Mouse (Mus musculus): Measurements from ENCODE around the gene Gtf2f2.

The Gtf2f2 gene

DNA sequence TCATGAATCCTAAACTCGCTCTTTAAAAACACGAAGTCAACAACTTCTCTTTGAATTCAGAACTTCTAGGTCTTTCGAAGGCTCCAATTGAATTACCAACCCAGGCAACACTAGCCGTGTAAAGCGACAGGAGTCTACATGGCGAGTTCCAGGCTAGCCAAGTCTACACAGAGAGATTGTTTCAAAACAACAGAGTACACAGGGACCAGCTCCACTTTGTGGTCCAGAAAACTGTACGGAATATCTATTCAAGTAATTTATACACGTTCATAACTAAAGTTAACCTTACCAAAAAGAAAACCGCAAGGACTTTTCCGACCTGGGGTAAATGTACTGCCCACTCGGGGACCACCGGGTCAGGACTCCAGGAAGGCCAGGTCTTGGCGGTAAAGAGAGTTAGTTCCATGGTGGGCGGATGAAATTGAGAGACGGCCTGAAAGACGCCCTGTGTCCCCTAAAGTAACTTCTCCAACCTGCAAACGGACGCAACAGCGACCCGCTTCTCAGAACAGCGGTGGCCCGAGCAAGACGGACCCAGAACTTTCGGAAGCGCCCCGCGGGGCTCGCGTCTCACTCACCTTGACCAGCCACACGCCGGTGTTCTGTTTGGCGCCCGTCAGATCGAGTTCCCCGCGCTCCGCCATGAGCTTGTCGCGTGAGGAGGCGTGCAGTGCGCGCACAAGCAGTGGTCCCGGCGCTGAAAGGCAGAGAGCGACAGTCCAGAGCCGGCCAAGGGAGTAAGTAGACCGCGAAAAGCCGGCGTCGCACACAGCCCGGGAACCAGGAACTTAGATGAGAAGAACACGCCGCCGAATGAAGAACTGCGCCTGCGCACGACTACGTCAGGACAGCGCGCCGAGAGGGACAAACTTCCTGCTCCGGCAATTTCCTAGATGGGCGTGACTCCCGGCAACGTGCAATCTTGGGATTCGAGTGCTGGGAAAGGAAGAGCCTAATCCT is at the start of gene Gtf2f2:
Gene Gtf2f2 (minus strand): TSS at position 764 of the 960 bp plus-strand sequence.
- DNase-seq = peak; percentile 95

DNA sequence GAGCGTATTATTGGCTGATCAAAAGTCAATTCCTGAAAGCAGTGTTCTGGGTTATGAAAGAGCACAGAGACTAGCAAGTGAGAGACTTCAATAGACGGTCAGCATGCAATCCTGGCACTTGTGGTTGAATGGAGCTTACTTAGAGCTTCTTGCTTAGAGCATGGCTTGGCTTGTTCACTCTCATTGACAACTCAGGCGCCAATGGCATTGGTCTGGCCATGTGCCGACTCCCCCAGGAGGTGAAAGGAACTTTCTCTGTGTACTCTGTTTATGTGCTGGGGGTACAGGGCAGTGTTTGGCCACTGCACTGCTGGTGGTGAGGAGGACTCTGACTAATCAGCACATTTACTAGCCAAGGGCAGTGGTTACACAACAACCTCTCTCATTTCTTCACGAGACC is 48.8 kb upstream of the Gtf2f2 start:
- DNase-seq = no peak

DNA sequence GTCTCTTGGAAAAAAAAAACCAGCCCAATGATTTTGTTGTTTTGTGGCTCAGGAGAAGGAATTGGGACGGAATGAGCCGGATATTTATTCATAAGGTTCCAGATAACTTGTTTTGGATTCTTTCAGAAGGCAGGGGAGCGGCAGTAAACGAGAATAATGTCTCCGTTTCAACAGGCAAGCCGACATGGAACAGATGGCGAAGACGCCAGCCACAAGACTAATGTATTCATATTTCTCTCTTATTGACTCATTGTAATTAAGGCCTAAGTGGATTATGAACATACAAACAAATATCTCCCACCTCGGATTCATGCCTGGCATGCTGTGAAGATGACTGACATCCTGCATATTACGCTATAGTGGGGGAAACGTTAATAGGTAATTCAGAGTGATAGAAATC is 43.1 kb upstream of the Gtf2f2 start:
- DNase-seq = no peak

DNA sequence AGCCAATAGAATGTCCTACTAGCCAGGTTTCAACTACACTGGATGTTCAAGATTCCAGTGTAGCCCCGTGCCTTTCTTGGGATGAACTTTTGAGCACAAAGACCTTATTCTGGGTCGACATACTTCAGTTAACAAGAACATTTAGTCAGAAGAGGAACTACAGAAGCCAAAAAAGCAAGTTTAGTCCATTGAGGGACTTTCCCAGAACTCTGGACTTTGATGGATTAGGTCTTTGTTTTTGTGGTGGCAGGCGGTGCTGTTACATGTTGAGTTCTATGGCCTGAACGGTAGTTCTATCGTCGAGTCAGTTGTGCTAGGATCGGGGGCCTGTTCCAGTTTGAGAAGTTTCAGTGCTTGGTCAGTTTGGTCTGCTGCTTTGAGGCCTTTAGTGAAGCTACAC is 41.3 kb upstream of the Gtf2f2 start:
- no peak for DNase-seq

DNA sequence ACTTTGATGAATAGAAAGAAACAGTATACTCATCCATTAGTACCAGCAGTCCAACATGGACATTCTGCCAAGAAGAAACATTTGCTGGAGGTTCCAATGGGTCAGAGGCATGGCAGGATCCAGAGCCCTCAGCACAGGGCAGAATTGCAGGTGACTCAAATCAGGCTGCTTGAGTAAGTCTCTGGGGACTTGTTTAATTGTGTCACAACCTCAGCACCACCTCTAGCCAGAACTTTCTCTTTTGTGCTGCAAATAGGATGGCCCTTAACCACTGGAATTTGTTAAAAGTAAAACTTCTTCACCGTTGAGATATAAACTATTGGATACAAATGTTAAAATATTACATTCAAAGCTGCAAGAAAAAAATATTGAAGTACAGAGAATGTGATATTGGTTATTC is 35.1 kb upstream of the Gtf2f2 start:
- no peak for DNase-seq

DNA sequence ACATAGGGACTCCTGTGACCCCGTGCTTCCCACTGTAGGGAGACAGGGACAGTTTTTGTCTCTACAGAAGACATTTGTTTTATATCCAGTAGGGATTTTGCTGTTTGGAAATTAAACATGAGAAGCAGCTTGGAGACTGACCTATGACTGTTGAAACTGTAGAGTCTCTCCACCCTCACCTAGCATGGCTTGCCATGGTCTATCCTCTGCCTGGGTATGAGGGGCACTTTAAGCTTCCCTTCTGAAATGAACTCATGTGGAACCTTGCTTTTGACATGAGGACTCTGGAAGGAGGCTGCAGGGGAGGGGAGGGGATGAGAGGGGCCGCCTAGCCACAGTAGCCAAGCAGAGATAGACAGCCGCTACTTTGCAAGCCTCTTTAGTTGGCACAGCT is 33.5 kb upstream of the Gtf2f2 start:
- no peak for DNase-seq

DNA sequence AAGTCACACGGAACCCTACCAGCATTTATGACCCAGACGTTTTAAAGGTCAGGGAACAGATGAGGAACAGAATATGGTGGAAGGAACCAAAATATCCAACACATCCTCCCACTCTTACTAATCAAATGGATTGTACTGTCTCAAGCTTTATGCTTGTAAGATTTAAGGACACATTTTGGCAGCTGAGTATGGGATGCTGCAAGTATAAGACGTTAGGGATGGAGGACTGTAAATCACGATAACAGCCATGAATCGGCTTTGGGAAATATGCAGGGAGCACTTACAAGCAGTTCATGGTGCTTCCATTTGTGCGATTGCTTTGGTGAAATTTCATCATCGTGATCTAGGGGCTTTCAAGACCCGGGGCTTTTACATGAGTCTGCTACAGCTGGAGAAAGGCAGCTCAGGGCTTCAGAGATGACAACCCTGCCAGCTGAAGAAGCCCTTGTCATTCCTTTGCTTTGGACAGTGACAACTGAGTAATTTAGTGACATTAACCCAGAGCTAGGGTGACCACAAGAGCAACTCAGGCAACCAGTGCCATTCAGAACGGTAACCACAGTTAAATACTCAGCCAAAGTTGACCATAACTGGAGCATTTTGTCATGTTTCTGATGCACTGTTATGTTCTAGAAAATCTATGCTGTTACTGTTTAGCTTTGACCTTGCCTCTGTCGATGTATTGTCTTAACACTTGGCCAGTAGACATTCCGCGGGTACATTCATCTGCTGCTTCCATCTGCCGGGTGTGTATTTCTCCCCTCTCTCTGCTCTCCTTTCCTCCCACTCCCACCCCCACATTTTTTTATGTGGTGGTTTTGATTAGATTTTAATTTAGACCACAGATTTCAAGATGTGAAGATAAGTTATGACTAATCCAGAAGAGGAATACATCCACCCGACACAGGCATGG is 32.8 kb upstream of the Gtf2f2 start:
- DNase-seq = no peak

DNA sequence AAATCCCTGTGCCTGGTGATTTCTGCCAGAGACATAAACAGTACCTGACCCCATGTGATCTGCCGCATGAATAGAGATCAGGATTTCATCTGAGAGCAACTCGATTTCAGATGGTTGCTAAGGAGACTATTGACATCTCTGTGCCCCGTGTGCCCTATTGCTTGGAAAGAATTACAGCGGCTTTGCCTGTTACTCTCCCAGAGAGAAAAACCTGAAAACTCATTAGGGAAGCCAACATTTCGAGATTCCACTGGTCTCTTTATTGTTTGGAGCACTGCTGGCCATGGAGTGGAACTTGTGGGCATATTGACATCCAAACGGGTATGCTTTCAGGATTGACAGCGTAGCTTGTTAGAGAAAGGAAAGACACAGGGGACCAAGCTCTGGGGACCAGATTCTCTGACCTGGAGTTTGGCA is 22.6 kb upstream of the Gtf2f2 start:
- DNase-seq = peak; percentile 71

DNA sequence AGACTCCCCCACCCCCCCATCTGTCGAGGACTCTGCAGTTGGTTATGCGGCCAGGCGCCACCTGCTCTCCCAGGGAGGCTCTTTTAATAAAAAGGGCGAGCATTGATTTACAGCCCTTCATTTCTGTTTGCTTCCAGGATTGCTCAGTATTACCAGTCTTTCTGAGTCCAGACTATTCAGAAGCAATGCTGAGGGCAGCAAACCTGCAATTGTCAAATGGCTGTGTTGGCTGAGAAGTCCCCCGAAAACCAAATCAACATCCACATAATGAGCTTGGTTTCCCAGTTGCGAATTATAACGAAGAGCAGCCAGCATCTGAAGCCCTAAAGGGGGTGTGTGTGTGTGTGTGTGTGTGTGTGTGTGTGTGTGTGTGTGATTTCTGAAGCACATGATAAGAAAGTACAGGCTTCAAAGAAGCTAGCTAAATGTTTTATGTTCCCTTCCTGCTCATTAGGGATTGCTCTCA is 22.0 kb upstream of the Gtf2f2 start:
- peak; percentile 58 for DNase-seq

DNA sequence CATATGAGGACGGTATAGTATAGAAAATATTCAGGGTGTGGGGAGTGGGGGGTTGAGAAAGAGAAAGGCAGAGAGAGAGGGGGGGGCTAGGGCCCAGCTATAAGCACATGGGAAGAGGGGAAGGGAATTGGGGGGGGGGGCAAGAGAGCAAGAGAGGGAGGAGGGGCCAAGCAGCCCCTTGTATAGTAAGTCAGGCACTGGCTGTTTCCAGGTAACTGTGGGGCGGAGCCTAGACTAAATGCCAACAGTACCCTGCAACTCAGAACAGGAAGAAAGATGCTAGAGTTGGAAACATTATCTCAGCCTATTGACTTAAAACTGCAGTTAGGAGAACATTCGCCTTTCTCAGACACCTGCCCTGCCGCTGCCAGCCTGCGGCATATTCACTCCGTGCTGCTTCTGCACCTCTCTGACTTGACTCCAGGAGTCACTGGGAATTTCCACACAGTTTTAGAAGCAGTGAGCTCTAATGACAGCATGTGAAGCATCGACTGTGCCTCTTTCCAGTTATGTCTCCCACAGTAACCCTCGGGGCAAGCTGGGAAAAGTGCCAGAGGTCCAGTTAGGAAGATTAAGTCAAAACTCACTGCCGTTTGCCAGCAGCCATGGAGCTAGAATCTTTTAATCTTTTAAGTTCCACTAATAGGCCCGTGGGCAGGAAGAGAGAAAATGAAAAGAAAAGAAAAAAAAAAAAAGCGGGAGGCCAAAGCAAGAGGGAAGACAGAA is 20.6 kb upstream of the Gtf2f2 start:
- no peak for DNase-seq

DNA sequence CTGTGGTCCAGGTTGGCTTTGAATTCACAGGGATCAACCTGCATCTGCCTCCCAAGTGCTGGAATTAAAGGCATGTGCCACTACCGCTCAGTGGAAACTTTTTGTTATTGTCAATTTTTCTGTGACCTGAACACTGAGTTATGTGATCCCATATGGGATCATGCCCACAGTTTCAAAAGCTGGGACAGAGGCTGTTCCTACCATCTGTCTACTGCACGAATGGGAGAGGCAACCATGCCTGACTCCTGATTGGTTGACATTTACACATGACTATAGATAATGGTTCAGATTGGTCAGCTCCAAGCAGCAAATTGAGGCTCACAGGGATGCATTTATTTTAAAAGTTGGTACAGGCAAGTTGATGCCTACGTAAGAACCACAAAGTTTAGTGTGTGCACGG is 14.0 kb upstream of the Gtf2f2 start:
- no peak for DNase-seq

DNA sequence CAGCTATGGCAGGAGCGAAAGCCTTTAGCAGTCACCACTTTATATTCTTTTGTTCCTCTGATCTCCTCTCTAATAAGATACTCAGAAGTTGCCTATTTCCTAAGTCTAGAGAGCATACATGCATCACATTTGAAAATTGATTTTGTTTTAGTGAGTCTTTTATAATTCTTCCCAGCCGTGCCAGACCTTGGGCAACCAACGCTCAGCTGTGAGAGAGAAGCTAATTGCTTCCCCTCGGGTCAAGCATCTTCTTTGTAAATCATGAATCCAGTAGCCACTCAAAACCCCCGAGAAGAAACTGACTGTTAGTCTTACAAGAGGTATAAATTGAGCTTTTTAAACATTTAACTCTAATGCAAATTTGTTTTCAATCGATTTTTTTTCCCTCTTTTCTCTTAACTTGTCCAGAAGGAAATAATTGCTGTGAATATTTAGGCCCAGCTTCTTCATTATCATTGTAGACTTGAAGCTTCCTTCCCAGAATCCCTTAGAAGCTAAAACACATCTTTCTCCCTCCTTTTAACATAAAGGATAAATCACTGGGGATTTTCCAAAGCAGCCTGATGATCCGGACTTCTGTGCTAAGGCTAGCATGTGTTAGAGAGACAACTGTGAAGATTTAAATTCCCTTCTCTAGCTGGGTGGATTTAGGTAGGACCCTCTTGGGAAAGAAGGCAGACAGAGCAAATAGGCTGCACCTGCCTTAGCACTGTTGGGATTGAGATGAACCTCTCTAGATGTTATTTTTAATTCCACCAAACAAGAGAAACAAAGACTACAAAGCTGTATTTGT is 10.5 kb upstream of the Gtf2f2 start:
- DNase-seq = no peak

DNA sequence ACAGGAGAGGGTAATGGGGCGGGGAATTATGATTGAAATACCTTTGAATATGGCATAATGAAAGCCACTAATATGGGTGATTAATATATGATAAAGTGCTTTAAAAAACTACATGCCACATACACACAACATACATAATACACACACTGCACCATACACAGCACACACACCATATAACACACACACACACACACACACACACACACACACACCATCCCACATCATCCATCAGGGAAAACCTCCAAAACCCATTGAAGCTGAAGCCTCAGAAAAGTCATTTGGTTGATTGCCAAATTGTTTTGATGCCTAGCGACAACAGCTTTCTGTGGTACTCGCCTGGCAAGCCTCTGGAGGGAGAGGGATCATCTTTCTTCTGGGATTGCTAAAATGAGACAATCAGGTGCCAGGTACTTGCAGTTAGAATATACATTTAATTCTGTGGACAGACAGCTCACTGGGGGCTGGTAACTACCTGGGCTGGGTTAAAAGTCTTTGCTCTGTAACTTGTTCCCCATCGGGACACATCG is 9.7 kb upstream of the Gtf2f2 start:
- DNase-seq = no peak

DNA sequence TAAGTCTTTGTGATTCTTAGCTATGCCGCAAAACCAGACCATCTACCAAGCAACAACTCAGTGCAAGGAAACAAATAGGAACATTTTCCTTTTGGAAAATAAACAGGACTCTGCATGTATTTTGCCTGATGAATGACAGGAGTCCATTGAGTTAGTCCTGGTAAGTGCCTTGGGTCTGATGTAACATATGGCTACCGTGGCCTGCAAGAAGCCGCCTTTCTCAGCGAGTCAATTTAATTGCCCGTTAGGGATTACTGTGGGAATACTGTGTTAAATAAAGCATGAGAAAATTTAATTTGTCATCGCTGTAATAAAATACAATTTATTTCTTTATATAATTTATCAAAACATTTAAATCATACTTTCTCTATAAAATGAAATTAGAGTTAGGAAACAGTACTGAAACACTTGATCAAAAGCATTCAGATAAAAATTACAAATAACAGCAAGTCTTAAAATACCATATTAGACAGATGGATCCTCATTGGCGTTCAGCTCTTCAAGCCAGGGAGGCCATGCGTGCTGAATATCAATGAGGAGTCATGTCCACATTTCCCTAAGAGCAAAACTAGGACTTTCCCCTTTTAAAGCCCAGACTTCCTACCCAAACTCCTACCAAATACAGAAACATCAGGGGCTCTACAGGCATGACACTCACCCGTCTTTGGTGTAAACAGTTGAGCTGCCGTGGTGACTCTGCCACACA is 7.3 kb upstream of the Gtf2f2 start:
- DNase-seq = no peak

DNA sequence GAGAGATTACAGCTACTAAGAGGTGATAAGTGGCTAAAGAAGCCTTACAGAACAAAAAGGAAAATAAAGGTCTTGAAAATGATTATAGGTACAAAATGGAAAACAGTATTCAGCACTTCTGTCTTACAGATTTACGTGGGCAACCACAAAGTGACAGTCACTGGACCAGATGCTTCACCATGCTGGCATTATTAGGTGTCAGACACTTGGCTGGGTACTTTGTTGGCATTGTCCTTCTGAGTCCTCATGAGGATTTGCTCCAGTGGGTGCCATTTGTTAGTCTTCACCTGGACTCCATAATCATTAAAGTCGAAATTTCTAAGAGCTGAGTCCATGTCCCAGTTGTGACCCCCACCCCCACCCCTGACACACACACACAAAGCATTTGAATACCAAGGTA is 3.7 kb upstream of the Gtf2f2 start:
- no peak for DNase-seq

DNA sequence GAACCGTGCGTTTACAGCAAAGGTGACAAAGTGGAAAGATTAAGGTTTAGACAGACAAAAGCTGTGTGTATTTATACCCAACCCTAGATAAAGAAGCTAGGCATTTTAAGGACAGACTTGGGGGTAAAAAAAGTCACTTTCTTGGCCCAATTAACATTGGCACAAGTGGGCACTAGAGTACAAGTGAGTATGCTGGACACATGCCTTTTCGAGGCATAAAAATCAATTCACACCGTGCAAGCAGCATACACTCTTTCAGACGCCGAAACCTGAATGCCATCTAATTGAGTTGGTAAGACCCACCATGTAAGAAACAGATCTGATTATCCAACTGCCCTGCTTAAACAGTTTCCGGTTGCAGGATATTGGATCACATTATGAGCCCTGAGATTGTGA is 395 bp upstream of the Gtf2f2 start:
- no peak for DNase-seq

DNA sequence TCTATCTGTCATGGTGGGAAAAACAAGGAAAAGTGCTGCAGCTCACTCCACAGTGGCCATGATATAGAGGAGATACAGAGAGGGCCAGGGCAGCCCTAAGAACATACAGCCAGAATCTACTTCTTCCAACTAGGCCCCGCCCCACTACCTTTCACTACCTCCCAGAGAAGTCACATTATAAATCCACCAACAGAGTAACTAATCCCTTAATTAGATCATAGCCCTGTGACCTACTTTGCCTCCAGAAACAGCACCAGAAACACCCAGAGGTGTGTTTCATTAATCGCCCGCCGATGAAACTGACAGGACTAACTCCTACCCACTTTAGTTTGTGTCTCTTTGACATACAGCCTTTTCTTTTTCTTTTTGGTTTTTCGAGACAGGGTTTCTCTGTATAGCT is 1.5 kb downstream of the Gtf2f2 start:
- no peak for DNase-seq

DNA sequence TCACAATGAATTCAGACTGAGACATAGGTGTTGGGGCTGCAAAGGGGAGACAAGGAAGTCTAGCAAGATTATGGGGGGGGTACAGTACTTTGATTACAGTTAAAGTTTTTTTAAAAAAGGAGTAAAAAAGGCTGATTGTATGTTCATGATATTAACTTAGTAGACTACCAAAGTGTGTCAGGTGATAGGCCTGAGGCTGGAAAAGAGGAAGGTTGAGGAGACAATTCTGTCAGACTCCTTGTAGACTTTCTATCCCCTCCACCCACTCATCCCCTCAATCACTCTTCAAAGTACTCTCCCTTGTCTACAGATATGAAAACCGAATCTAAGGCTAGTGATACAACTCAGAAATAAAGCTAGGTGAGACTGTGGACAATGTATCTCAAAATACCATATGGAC is 2.5 kb downstream of the Gtf2f2 start:
- no peak for DNase-seq

DNA sequence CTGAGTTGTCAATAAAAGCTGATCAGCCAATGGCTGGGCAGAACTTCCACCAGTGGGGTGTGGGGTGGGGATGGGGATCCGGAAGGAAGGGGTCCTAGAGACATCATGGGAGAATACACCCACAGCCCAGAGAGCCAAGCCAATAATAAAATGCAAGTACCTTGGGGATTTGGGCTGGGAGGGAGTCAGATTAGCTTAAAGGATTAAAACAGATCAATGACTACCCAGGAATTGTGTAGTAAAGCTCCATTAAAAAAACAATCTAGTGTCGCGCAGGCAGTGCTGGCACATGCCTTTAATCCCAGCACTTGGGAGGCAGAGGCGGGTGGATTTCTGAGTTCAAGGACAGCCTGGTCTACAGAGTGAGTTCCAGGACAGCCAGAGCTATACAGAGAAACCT is 5.7 kb downstream of the Gtf2f2 start:
- DNase-seq = no peak

DNA sequence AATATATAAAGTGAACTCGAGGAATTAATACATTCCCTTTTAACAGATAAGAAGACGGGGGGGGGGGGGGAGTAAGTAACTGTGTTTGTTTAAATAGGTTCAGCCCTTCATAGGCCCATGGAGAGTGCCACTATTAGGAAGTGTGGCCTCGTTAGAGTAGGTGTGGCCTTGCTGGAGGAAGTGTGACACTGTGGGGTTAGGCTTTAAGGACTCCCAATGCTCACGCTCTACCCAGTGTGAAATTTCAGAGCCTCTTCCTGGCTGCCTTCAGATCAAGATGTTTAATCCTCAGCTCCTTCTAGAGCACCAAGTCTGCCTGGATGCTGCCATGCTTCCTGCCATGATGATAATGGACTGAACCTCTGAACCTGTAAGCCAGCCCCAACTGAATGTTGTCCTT is 8.9 kb downstream of the Gtf2f2 start:
- no peak for DNase-seq

DNA sequence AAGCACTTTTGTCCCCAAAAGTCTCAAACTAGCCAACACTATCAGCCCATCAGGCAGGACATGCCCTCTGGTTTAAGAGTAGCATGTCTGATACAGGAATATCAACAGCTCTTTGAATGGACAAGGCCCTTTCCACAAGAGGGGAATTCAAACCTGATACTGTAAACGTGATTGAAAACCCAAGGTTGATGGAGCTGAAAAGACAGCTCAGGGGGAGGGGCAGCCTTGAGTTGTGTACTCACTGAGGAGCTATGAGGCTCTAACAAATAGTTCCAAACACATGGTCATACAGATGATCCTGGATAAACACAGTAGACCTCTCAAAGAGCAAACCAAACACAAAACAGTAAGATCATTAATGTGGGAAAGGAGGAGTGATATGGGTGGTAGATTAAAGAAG is 12.6 kb downstream of the Gtf2f2 start:
- no peak for DNase-seq

Data from embryo, embryonic 11 days (tissue).